Mouse (Mus musculus) thymus, postnatal 4 days (tissue): ENCODE data around the gene Pdlim4.

Source experiments
- DNase-seq: peaks from one replicate; pipeline ENCODE4 v3.0.0; 2021

Pdlim4 gene

GRCm38 (mm10) chr11:54090091-54090879 is 21.5 kb upstream of the Pdlim4 start:
- no peak for DNase-seq

DNA sequence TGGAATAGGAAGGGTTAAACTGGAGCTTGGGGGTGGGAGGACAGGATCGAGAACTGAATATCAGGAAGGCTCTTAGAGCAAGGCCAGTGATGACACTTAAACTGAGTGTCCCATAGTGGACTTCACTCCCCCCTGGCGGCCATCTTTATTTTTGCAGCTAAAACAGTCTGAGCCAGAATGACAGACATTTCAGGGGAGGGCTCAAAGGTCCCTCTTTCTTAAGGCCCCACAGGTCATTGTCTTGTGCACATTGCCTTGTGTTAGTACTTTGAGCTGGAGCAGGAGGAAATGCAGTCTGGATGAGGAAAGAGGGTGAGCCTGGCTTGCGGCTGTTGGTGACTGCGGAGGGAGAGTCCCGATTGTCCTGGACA is 20.1 kb upstream of the Pdlim4 start:
- DNase-seq = peak; percentile 89

DNA sequence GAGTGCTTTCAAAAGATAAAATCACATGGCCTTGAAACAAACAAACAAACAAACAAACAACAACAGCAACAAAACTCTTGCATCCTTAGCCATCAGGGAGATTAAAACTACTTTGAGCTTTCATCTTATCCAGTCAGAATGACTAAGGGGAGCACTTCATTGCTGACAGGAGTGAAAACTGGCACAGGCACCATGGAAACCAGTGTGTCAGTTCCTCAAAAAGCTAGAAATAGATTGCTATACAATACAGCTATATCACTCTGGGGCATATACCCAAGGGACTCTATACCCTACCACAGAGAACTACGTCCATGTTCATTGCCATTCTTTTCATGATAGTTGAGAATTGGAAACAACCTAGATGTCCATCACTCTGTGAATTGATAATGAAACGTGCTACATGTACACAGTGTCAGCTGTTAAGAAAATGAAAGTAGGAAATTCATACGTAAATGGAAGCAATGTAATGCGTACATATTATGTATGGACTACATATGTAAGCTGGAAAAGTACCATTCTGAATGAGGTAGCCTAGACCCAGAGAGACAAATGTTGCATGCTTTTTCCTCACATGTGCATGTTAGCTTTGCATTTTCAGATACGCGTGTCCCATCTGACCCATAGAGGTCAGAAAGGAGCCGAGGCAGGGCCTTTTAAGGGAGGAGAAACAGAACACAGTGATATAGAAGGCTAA is 19.6 kb upstream of the Pdlim4 start:
- DNase-seq = peak; percentile 1

GRCm38 (mm10) chr11:54085816-54086215 is 17.0 kb upstream of the Pdlim4 start:
- peak; percentile 3 for DNase-seq

DNA sequence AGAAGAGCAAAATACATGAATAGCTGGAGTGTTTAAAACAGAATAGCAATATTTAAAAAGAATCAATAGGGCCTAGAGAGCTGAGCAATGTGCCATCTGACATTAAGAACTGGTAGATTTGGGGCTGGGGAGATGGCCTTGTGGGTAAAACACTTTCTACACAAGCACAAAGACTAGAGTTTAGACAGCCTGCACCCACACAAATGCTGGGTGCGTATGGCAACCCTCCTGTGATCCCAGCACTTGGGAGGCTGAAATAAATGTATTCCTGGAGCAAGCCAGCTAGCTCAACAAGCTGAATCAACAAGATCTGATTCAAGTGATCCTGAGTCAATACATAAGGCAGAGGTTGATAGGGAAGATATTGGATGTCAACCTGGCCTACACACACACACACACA is 16.2 kb upstream of the Pdlim4 start:
- DNase-seq = peak; percentile 3

GRCm38 (mm10) chr11:54082725-54083124 is 13.9 kb upstream of the Pdlim4 start:
- peak; percentile 40 for DNase-seq

- DNase-seq = peak; percentile 75
Measured at GRCm38 (mm10) chr11:54080435-54080834, 11.6 kb upstream of the Pdlim4 start.

- peak; percentile 36 for DNase-seq
Measured at GRCm38 (mm10) chr11:54076101-54076500, 7.3 kb upstream of the Pdlim4 start.

GRCm38 (mm10) chr11:54075353-54075752 is 6.5 kb upstream of the Pdlim4 start:
- DNase-seq = no peak

DNA sequence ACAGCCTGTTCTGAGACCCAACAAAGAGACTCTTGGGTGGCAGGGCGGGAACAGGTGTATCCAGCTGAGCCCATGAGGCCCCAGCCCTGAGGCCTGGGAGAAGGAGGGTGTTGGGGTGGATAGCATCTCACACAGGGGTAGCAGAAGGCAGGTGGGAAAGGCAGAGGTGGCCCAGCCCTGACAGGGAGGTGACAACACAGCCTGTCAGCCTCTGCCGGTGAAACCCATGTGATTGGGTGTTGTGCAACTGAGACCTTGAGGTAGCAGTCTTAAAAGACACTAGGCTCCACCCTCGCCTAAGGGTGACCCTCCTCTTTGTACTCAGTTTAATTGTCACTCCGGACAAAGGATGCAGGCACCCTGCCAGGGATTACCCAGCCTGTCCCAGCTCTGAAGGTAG is 4.5 kb upstream of the Pdlim4 start:
- DNase-seq = peak; percentile 21

- peak; percentile 57 for DNase-seq
Measured at GRCm38 (mm10) chr11:54071726-54072445, 3.1 kb upstream of the Pdlim4 start.

DNA sequence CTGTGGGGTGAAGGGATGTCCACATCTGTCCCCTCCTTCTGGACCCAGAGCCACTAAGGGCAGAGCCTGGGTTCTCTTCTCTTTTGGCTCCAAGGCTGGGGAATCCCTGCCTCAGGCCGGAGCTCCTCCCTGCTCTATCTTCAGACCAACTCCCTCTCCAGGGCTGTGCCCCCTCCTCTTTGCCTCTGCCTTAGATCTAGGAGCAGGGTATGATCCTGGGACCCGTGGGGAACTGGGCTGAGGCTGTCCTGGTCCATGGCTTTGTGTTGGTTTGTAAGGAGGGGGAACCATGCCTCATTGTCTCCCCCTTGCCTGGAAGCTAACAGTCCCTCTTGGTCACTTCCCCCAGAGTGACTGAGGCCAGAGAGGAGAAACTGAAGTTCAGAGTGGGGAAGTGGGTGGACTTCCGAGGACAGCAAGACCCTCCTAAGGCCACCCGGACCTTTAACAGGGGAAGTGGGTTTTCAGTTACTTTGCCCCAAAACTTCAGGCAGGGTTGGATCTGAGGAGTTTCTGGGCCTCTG is 756 bp downstream of the Pdlim4 start:
- DNase-seq = no peak

- no peak for DNase-seq
Measured at GRCm38 (mm10) chr11:54067318-54067995, 1.4 kb downstream of the Pdlim4 start.

GRCm38 (mm10) chr11:54066400-54066799 is 2.4 kb downstream of the Pdlim4 start:
- no peak for DNase-seq

- no peak for DNase-seq
Measured at GRCm38 (mm10) chr11:54065915-54066178, 3.0 kb downstream of the Pdlim4 start.

DNA sequence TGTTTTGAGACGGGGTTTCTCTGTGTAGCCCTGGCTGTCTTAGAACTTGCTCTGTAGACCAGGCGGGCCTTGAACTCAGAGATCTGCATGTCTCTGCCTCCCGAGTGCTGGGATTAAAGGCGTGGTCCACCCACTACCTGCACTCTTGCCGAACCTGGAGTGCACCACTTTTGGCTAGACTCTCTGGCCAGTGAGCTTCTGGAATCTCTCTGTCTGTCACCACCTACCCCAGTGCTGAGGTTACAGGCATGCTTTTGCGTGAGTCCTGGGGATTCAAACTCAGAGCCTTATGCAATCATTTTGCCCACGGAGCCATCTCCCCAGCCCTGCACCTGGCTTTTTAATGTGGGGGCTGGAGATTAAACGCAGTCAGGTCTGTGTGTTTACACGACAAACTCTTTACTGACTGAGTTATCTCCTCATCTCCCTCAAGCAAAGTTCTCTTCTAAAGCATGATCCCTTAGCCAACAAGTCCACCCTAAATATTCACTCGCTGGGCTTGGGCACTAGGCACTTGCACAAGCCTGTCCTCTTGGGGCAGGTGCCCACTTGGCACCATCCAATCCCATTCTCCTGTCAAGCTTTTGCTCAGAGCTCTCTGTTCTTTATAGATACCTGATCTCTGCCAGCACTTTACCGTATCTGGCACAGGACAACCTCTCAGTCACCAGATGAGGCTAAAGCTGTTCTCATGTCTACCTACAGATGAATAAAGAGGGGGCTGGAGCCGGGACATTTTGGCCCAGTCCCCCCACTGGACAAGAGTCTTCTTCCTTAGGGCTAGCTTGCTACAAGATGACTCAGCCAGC is 3.5 kb downstream of the Pdlim4 start:
- DNase-seq = peak; percentile 24

GRCm38 (mm10) chr11:54064412-54064978 is 4.3 kb downstream of the Pdlim4 start:
- no peak for DNase-seq

GRCm38 (mm10) chr11:54063472-54063775 is 5.4 kb downstream of the Pdlim4 start:
- DNase-seq = peak; percentile 44

DNA sequence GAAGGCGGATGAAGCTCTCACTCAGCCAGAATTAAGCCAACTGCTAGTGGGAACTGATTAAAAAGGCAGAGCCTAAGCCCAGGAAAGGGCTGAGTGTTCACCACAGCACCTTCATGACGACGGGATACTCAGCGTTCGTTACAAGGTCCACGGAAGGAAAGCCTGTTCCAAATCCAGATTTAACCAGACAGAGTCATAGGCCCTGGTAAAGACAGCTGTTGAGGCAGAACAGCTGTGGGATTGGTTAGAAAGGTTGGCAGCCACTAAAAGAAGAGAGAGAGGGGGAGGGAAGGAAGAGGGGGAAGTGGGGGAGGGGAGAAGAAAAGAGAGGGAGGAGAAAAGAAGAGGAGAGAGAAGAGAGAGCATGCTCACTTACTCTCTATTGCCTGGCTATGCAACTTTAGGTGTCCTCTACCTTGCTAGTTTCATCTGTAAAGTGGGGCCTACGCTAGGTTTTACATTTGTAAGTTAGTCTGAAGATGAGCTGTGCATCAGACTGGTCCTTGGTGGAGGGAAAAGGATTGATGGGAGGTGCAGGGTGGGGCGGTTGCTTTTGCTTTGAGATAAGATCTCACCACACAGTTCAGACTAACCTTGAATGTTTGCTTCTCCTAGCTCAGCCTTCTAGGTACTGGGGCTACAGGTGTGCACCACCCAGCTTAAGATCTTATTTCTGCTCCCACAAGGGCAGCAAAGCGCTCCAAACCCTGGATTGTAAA is 5.9 kb downstream of the Pdlim4 start:
- no peak for DNase-seq

- DNase-seq = peak; percentile 21
Measured at GRCm38 (mm10) chr11:54062086-54062752, 6.6 kb downstream of the Pdlim4 start.

DNA sequence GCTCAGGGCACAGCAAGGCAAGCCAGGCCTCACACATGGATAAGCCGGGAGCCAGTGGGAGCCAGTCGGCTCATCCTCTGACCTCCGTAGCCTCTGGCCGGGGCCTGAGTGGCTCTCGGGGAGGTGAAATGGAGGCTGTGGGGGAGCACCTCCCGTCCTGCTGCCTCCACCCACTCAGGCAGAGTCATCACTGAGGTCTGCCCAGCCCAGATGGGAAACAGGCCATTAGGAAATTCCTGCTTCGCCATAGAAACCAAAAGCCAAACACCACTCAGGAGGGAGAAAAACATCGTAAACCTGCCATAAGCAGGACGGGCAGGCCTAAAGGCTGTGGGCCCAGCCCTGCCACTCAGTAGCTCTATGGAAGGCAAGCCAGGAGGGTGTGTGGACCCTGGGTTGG is 8.5 kb downstream of the Pdlim4 start:
- no peak for DNase-seq
